Mouse (Mus musculus) lung, postnatal 0 days (tissue): ENCODE measurements at regions not wholly inside any gene's neighbourhood (a gene's known extent, or its start where the extent isn't known, plus 50 kb on each side); places are given as distances from the start of the nearest gene placed in this dataset.
"Not testable (repeated sequence)": the region's sequence is repeated elsewhere in the genome, so short reads cannot be mapped to it uniquely, and the experiment has no call there.

ENCODE experiments used
- ATAC-seq: fragments of 200-750 bp; cut with Nextera tagmentation; 2 replicates; pipeline ENCODE4 v1.8.0; 2017; ENCODE audit warnings: moderate library complexity
- DNase-seq: peaks from one replicate; pipeline ENCODE4 v3.0.0-alpha.2; 2016; ENCODE audit warnings: low spot score
- H3K27ac ChIP-seq: fragments of 300-500 bp; sonication (generic); 2 replicates; pipeline ENCODE4 v1.5.1; 2014; ENCODE audit warnings: antibody characterized with exemption, mild to moderate bottlenecking, low read length, mixed read lengths
- H3K27me3 ChIP-seq: fragments of 300-500 bp; sonication (generic); replicated peaks from 2 replicates; pipeline ENCODE4 v1.6.1; 2014; ENCODE audit warnings: low read length, mixed read lengths; ENCODE audit not compliant: insufficient read depth
- H3K36me3 ChIP-seq: fragments of 300-500 bp; sonication (generic); 2 replicates; pipeline ENCODE4 v1.6.1; 2014; ENCODE audit warnings: low read length, mixed read lengths; ENCODE audit not compliant: insufficient read depth
- H3K4me1 ChIP-seq: fragments of 300-500 bp; sonication (generic); 2 replicates; pipeline ENCODE4 v1.6.1; 2014; ENCODE audit warnings: antibody characterized with exemption, low read depth, low read length, mixed read lengths; ENCODE audit not compliant: insufficient read depth
- H3K4me2 ChIP-seq: fragments of 300-500 bp; sonication (generic); replicated peaks from 2 replicates; pipeline ENCODE4 v1.6.1; 2014; ENCODE audit warnings: low read depth, mild to moderate bottlenecking, low read length, moderate library complexity, mixed read lengths
- H3K4me3 ChIP-seq: fragments of 300-500 bp; sonication (generic); 2 replicates; pipeline ENCODE4 v1.5.1; 2014; ENCODE audit warnings: low read depth, low read length
- H3K9ac ChIP-seq: fragments of 300-500 bp; sonication (generic); replicated peaks from 2 replicates; pipeline ENCODE4 v1.6.1; 2014; ENCODE audit warnings: low read depth, mild to moderate bottlenecking
- H3K9me3 ChIP-seq: fragments of 300-500 bp; sonication (generic); 2 replicates; pipeline ENCODE4 v1.6.1; 2016; ENCODE audit warnings: low read length, mixed read lengths
- CTCF ChIP-seq: IDR thresholded peaks from 2 replicates; pipeline ENCODE4 v1.5.1; 2016; ENCODE audit warnings: antibody characterized with exemption, mild to moderate bottlenecking
- EP300 ChIP-seq: IDR thresholded peaks from 2 replicates; pipeline ENCODE4 v1.6.1; 2016; ENCODE audit warnings: antibody characterized with exemption, mild to moderate bottlenecking, control low read depth
- WGBS: fragments of 180-500 bp; shearing (Covaris S2); extraction: QIAGEN DNeasy Blood & Tissue Kit; methylation state at CpG from one replicate; pipeline ENCODE4 v1.1.7; 2014; 5-methylcytosine and 5-hydroxymethylcytosine counted together

- 48% methylated on average over 8 of the region's 8 CpGs for WGBS
- DNase-seq, result peak; percentile 48
Observed at GRCm38 (mm10) chr6:24348481-24349062, 166.3 kb downstream of the Iqub start.

GRCm38 (mm10) chr6:24347745-24348480, 167.0 kb downstream of the Iqub start:
- Histone ChIP-seq H3K9me3 (no peaks in the 10 kb centered on the region), H3K4me1 (no peaks in the 10 kb centered on the region), H3K36me3 (no peaks in the 10 kb centered on the region), H3K4me3 (no peak overlapping the region), H3K9ac (no peak overlapping the region), H3K27me3 (no peaks in the 10 kb centered on the region), H3K27ac (peak overlapping the region; percentile 11), H3K4me2 (peak overlapping the region; percentile 3; the same call in 1 of the 2 replicates)
- TF ChIP-seq CTCF, result no peak
- TF ChIP-seq EP300, result no peak
- ATAC-seq (peak; percentile 87), DNase-seq (peak; percentile 73)
- WGBS, result 43% methylated on average over 13 of the region's 13 CpGs

More at GRCm38 (mm10) chr6:24348481-24349062, 166.3 kb downstream of the Iqub start:
- TF ChIP-seq EP300 (no peak), CTCF (no peak)
- no peaks in the 10 kb centered on the region for H3K27me3 ChIP-seq
- no peaks in the 10 kb centered on the region for H3K4me1 ChIP-seq
- H3K9me3 ChIP-seq, result no peaks in the 10 kb centered on the region
- no peak overlapping the region for H3K9ac ChIP-seq
- peak overlapping the region; percentile 3; the same call in 1 of the 2 replicates for H3K4me2 ChIP-seq
- no peak overlapping the region for H3K4me3 ChIP-seq
- ATAC-seq, result peak; percentile 65
- peak overlapping the region; percentile 11 for H3K27ac ChIP-seq
- no peaks in the 10 kb centered on the region for H3K36me3 ChIP-seq

- ATAC-seq (no peak), DNase-seq (no peak)
- Histone ChIP-seq H3K36me3 (no peaks in the 10 kb centered on the region), H3K9me3 (no peaks in the 10 kb centered on the region), H3K4me1 (no peaks in the 10 kb centered on the region), H3K27ac (no peak overlapping the region), H3K4me2 (no peak overlapping the region), H3K27me3 (no peaks in the 10 kb centered on the region), H3K4me3 (no peak overlapping the region), H3K9ac (no peak overlapping the region)
- TF ChIP-seq EP300, result no peak
- no peak for TF ChIP-seq CTCF
Observed at GRCm38 (mm10) chr6:24342471-24342870, 172.4 kb downstream of the Iqub start.

GRCm38 (mm10) chr6:24342056-24342455, 172.8 kb downstream of the Iqub start:
- Histone ChIP-seq H3K36me3 (no peaks in the 10 kb centered on the region), H3K9ac (no peak overlapping the region), H3K27ac (no peak overlapping the region), H3K27me3 (no peaks in the 10 kb centered on the region), H3K4me1 (no peaks in the 10 kb centered on the region), H3K4me2 (no peak overlapping the region), H3K4me3 (no peak overlapping the region), H3K9me3 (no peaks in the 10 kb centered on the region)
- DNase-seq (no peak), ATAC-seq (no peak)
- TF ChIP-seq CTCF, result no peak
- no peak for TF ChIP-seq EP300
- WGBS, result 86% methylated on average over 2 of the region's 2 CpGs

- WGBS, result 54% methylated on average over 4 of the region's 4 CpGs
- not testable (repeated sequence) for DNase-seq, H3K9me3 ChIP-seq
Observed at GRCm38 (mm10) chr6:24340107-24340506, 172.2 kb upstream of the Slc13a1 start.

GRCm38 (mm10) chr6:24325215-24325614, 157.3 kb upstream of the Slc13a1 start:
- H3K9ac ChIP-seq, result no peak overlapping the region
- no peak overlapping the region for H3K4me3 ChIP-seq
- H3K9me3 ChIP-seq, result no peaks in the 10 kb centered on the region
- H3K4me2 ChIP-seq, result no peak overlapping the region
- no peaks in the 10 kb centered on the region for H3K4me1 ChIP-seq
- no peaks in the 10 kb centered on the region for H3K27me3 ChIP-seq
- no peak overlapping the region for H3K27ac ChIP-seq
- ATAC-seq (no peak), DNase-seq (peak; percentile 22)
- no peaks in the 10 kb centered on the region for H3K36me3 ChIP-seq
- TF ChIP-seq CTCF, result no peak
- no peak for TF ChIP-seq EP300

More at GRCm38 (mm10) chr6:24340107-24340506, 172.2 kb upstream of the Slc13a1 start:
- not testable (repeated sequence) for H3K36me3 ChIP-seq, H3K4me3 ChIP-seq, H3K4me2 ChIP-seq, ATAC-seq, H3K27me3 ChIP-seq, H3K9ac ChIP-seq, H3K4me1 ChIP-seq, H3K27ac ChIP-seq
